Mouse (Mus musculus) liver, adult 2 months (tissue): ENCODE results near the gene Ruvbl2. TPM values are rescaled to one million over a fixed set of nuclear protein-coding genes. Genes with fewer than 3 reads are reported as not detected.

Experiments used
- DNase-seq: peaks from one replicate; pipeline ENCODE4 v3.0.0-alpha.2; 2011; ENCODE audit warnings: low read depth, low spot score; ENCODE audit errors: extremely low read depth
- H3K27ac ChIP-seq: fragments of 200-500 bp; replicated peaks from 2 replicates; pipeline ENCODE4 v1.5.1; 2012; ENCODE audit warnings: low read depth, mild to moderate bottlenecking, control low read depth, inconsistent platforms, low read length; ENCODE audit not compliant: insufficient read depth
- H3K27me3 ChIP-seq: fragments of 200-500 bp; 2 replicates; pipeline ENCODE4 v1.6.1; 2012; ENCODE audit warnings: mild to moderate bottlenecking, moderate library complexity, low read length, inconsistent platforms; ENCODE audit not compliant: control insufficient read depth, insufficient read depth
- H3K36me3 ChIP-seq: fragments of 200-500 bp; 2 replicates; pipeline ENCODE4 v1.6.1; 2012; ENCODE audit warnings: low read length, inconsistent platforms; ENCODE audit not compliant: control insufficient read depth, insufficient read depth
- H3K4me1 ChIP-seq: fragments of 200-500 bp; 2 replicates; pipeline ENCODE4 v1.6.1; 2011; ENCODE audit warnings: low read length; ENCODE audit not compliant: control insufficient read depth, insufficient read depth
- H3K4me3 ChIP-seq: fragments of 200-500 bp; 2 replicates; pipeline ENCODE4 v1.5.1; 2011; ENCODE audit warnings: low read depth, mild to moderate bottlenecking, control low read depth, low read length, moderate library complexity; ENCODE audit not compliant: insufficient read depth
- H3K79me2 ChIP-seq: fragments of 200-500 bp; 2 replicates; pipeline ENCODE4 v1.6.1; 2012; ENCODE audit warnings: inconsistent platforms, mild to moderate bottlenecking, low read length, moderate library complexity; ENCODE audit not compliant: control insufficient read depth, insufficient read depth
- H3K9ac ChIP-seq: fragments of 200-500 bp; 2 replicates; pipeline ENCODE4 v1.6.1; 2012; ENCODE audit warnings: low read depth, mild to moderate bottlenecking, control low read depth, inconsistent platforms, low read length
- CTCF ChIP-seq: fragments of 200-500 bp; IDR thresholded peaks from 2 replicates; pipeline ENCODE4 v1.5.1; 2011; ENCODE audit warnings: low read depth, low read length, control low read depth
- POLR2A ChIP-seq: fragments of 200-500 bp; IDR thresholded peaks from 2 replicates; pipeline ENCODE4 v1.6.1; 2011; ENCODE audit warnings: low read length, control low read depth; ENCODE audit not compliant: insufficient read depth; ENCODE audit errors: extremely low read depth
- WGBS: fragments of 180-500 bp; shearing (Covaris S2); methylation state at CpG from one replicate; pipeline ENCODE4 v1.1.7; 2018; 5-methylcytosine and 5-hydroxymethylcytosine counted together
- polyA plus RNA-seq: library from polyadenylated mRNA; depleted of rRNA; stranded (reverse); fragments of >200 nt; gene quantifications from 2 replicates; pipeline ENCODE4 v1.2.3, GENCODE M21; 2012
- total RNA-seq: library from RNA; depleted of rRNA; stranded (reverse); fragments of >200 nt; gene quantifications from 2 replicates; pipeline ENCODE4 v1.2.3, GENCODE M21; 2014

Ruvbl2 gene
- total and polyA plus RNA-seq, 2 experiments: 8.9 to 28.8 TPM

DNA sequence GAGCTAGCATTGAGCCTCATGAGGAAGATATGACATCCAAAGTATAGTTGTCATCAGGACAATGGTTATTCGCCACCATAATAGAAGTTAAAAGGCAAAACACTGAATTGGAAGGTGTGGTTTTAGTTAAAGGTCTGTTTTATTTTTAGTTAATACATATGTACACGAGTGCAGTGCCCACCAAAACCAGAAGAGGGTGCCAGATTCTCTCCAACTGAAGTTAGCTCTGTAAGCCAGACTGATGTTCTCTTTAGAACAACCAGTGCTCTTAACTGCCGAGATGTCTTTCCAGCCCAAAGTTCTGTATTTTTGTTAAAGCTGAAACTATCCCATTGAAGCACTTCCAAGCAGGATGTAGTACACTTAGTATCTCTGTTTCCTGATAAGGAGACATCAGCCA is 33.0 kb upstream of the Ruvbl2 start:
- H3K27ac ChIP-seq: no peak overlapping the region
- peaks cover 4% of the 10 kb centered on the region for H3K4me1 ChIP-seq
- no peak overlapping the region for H3K9ac ChIP-seq
- peaks cover 22% of the 10 kb centered on the region for H3K36me3 ChIP-seq
- WGBS: 23% methylated on average over 3 of the region's 3 CpGs
- no peak overlapping the region for H3K4me3 ChIP-seq
- no peaks in the 10 kb centered on the region for H3K27me3 ChIP-seq
- H3K79me2 ChIP-seq: peaks cover 7% of the 10 kb centered on the region; the same call in 1 of the 2 replicates
- TF ChIP-seq CTCF (peak; percentile 22; the same call in 1 of the 2 replicates), POLR2A (no peak)
- DNase-seq: peak; percentile 65

- 43% methylated on average over 7 of the region's 7 CpGs for WGBS
- Histone ChIP-seq H3K79me2 (peaks cover 16% of the 10 kb centered on the region; the same call in 1 of the 2 replicates), H3K9ac (no peak overlapping the region), H3K4me1 (peaks cover 16% of the 10 kb centered on the region), H3K36me3 (peaks cover 6% of the 10 kb centered on the region), H3K27me3 (no peaks in the 10 kb centered on the region), H3K27ac (no peak overlapping the region), H3K4me3 (no peak overlapping the region)
- no peak for TF ChIP-seq CTCF
- TF ChIP-seq POLR2A: no peak
- DNase-seq: no peak
Observed at GRCm38 (mm10) chr7:45467090-45467670, 29.3 kb upstream of the Ruvbl2 start.

GRCm38 (mm10) chr7:45466283-45467089 is 28.6 kb upstream of the Ruvbl2 start, which contains the start of gene Bax:
Gene Bax, minus strand, starts transcription at chr7:45466898.
- peaks cover 16% of the 10 kb centered on the region; the same call in 1 of the 2 replicates for H3K79me2 ChIP-seq
- no peaks in the 10 kb centered on the region for H3K27me3 ChIP-seq
- peak within 1 kb of the TSS; percentile 91 for H3K9ac ChIP-seq
- peaks cover 18% of the 10 kb centered on the region for H3K4me1 ChIP-seq
- peak; percentile 74 for DNase-seq
- peaks cover 4% of the 10 kb centered on the region for H3K36me3 ChIP-seq
- TF ChIP-seq CTCF: no peak
- TF ChIP-seq POLR2A: peak; percentile 48; the same call in 1 of the 2 replicates
- WGBS: 1% methylated on average over 56 of the region's 58 CpGs
- peak within 1 kb of the TSS; percentile 91 for H3K4me3 ChIP-seq
- H3K27ac ChIP-seq: peak within 1 kb of the TSS; percentile 74

- Histone ChIP-seq H3K4me1 (peaks cover 20% of the 10 kb centered on the region), H3K27me3 (no peaks in the 10 kb centered on the region), H3K79me2 (peaks cover 16% of the 10 kb centered on the region; the same call in 1 of the 2 replicates), H3K27ac (no peak overlapping the region), H3K9ac (peak overlapping the region; percentile 91; the same call in 1 of the 2 replicates), H3K4me3 (peak overlapping the region; percentile 91), H3K36me3 (peaks cover 4% of the 10 kb centered on the region)
- DNase-seq: no peak
- 83% methylated on average over 9 of the region's 9 CpGs for WGBS
- no peak for TF ChIP-seq POLR2A
- TF ChIP-seq CTCF: 0 out of 2 replicates have a peak, but pooled peaks have one; percentile 8
Observed at GRCm38 (mm10) chr7:45465549-45465948, 27.7 kb upstream of the Ruvbl2 start.

GRCm38 (mm10) chr7:45465112-45465511 is 27.2 kb upstream of the Ruvbl2 start:
- H3K27me3 ChIP-seq: no peaks in the 10 kb centered on the region
- WGBS: 92% methylated on average over 12 of the region's 12 CpGs
- no peak overlapping the region for H3K9ac ChIP-seq
- H3K27ac ChIP-seq: no peak overlapping the region
- H3K4me3 ChIP-seq: no peak overlapping the region
- DNase-seq: no peak
- peaks cover 21% of the 10 kb centered on the region for H3K4me1 ChIP-seq
- peaks cover 4% of the 10 kb centered on the region for H3K36me3 ChIP-seq
- H3K79me2 ChIP-seq: peaks cover 16% of the 10 kb centered on the region; the same call in 1 of the 2 replicates
- TF ChIP-seq CTCF (no peak), POLR2A (no peak)
